Mouse (Mus musculus) layer of hippocampus, adult 18-20 months (tissue): Measurements from ENCODE around the gene Naif1. TPM values are rescaled to one million over a fixed set of nuclear protein-coding genes. Genes with fewer than 3 reads are reported as not detected.

ENCODE experiments used
- DNase-seq, 2 experiments: peaks; one replicate each; pipeline ENCODE4 v3.0.0; 2022; ENCODE audit warnings: low spot score in 2 of 2
- total RNA-seq, 2 experiments: library from RNA; stranded (reverse); gene quantifications; 2 replicates each; pipeline ENCODE4 v1.2.3; 2021

The Naif1 gene
- total RNA-seq, 2 experiments from 2014 or later, result 4.6 to 4.8 TPM

DNA sequence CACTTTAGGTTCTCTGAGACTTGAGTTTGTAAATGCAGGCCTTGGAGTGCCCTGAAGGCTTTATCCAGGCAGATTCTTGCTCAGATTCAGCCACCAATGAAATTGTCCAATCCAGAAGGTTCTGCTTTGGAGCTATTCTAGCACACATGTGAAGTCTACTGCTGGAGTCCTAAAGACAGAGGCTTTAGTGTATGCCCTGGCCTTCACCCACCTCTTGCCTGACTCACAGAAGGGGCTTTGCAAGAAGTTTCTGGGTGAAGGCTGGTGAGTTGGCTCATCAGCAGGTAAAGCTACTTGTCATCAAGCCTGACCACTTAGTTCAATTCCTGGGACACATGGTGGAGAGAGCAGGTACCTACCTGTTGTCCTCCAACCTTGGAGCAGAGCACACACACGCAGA is 24.1 kb upstream of the Naif1 start:
- DNase-seq, result no peak

DNA sequence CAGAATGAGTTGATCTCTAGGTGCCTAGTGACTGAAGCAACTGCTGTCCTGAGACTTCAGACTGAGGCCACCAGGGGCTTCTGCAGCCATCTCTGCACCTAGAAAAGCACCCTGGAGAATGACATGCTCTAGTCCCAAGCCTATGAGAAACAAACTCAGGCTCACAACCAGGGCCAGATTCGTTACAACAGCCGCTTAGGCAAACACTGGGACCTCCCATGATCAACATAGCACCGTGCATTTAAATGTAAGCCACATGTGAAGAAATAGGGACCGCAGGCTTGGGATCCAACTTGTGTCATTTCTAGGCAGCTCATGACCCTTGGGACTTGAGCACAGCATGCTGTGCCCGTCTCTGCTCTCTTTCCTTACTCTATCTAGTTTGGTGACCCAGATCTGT is 22.5 kb upstream of the Naif1 start:
- no peak for DNase-seq

DNA sequence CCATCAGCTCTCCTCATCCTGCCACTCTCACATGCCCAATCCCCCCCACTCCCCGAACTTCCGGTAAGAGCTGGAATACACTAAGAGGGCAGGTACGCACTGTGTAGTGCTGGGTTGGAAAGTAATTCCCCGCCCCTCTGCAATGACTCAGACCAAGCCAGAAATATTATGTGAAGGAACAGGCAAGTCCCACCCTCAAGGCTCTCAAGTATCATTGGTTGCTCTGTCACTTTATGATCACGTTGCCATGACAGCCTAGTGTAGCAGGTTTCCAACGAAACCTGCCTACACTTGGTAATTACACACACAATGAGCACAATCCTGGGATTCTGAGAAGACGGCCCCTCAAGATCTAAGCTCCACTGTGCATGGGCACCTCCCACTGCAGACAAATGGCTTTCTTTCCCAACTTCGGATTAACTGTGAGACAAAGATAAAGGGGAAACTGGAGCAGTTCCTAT is 22.0 kb upstream of the Naif1 start:
- peak; percentile 62 to 72 for DNase-seq

DNA sequence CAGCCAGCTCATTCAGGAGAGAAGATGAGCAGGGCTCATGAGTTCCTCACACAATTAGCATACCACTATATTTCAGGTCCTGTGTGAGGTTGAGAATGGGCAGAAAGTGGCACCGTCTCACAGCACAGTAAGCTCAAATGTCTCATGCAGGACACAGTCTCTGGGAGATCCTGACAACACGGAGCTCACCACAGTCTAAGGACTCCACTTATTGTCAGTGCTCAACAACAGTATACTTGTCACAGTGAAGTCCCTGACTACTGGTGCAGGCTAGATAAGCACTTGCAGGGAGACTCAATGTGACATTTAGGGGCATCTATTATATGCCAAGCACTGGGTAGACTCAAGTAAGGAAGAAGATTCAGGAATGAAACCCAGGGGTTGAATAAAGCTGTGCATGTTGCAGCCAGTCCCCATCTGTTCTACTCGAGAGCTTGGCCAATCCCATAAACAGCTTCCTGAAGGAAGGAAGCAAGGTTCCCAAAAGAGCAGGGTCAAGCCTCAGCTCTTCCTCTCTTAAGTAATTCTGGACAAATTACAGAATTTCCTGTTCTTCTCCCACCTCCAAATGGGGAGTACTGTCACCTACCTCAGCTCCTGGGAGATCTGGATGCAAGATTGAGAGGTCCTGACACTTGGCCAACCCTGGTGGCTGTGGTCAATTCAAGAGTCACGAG is 20.9 kb upstream of the Naif1 start:
- no peak for DNase-seq

DNA sequence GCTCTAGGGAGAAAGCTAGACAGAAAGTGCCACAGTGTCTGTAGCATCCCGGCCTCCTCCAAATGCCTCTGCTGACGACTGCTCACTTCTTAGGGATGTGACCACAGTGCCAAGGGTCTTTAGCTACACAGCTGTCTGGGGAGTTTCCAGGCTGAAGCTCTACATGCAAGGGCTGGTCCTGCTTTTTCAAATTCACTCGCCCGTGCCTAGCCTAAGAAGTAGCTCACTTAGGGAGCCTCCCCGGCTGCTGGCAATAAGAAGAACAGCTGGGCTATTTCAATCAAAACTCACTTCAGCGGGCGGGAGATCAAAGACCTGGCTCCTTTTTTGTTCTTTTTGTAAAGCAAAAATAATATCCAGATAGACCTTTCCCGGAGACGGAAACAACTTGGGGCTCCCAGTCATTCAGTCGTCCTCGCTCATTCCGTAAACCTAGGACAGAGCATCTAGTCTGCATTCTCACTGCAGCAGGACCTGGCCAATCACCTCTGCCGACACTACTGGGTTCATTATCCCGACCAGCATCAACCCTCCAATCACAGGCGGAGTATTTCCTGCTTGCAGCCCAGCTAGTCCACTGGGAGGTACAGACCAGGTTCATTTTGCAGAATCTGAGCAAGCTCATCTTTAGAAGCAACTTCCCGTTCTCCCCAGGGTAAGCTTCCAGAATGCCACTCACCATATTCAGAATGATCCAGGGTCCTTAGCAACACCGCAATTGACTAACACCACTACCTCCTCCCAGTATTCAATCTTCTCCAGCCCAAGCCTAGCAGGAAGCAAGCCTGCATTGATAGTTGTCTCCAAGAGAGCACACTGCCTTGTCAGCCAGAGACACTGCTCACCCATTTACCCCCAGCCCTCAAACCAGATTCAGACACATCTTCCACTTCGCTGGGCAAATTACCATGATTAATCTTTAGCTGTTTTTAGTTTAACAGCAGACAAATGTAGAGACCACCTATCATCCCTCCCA is 19.3 kb upstream of the Naif1 start:
- DNase-seq, result peak; percentile 86 to 92

DNA sequence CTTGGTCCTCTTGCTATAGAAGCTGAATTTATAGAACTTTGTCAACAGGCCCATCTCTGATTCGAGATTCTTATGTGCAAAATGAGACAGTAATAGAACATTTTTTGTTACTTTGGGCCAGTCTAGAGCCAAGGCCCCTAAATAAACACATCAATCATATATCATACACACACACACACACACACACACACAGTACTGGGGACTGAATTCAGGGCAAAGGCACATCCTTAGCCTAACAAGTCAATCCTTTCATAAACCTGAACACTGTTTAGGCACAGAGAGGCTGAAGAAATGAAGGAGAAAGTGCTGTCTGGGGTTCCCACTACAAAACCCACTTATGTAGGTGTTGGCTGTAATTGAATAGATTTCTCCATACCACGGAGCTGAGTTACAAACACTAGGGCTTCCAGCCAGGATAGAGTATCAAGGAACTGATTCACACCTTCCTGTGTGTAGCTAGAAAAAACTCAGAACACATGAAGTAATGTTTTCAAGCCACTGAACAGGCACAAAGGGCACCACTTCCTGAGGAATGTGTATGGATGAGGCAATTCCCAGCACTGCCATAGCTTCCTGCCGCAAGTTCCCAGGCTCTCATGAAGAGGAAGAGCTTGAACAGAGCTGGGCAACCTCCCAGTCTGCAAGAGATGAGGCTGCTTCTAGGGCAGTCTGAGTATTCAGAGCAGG is 13.4 kb upstream of the Naif1 start:
- no peak for DNase-seq

DNA sequence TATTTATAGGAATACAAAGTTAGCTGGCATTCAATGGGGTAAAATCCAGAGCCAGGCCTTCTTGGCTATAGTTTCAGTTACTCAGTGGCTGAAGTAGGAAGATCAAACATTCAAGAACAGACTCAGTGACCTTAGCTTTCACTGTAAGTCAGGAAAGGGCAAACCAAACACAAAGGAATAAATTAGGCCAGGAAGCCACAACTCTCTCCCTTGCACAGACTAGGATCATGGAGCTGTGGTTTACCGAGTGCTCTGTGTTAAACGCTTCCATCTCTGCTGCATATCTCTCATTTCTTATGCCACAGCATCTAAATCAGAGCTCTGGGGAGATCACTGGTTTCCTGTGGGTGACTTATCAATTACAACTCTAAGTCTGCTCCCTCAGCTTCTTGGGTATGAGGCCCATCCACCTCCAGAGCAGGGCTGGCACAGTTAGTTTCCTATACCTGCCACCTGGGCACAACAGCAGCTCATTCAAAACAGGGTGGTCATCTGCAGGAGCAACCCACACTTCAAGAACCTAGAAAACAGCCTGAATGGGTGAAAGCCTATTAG is 12.6 kb upstream of the Naif1 start:
- no peak for DNase-seq

DNA sequence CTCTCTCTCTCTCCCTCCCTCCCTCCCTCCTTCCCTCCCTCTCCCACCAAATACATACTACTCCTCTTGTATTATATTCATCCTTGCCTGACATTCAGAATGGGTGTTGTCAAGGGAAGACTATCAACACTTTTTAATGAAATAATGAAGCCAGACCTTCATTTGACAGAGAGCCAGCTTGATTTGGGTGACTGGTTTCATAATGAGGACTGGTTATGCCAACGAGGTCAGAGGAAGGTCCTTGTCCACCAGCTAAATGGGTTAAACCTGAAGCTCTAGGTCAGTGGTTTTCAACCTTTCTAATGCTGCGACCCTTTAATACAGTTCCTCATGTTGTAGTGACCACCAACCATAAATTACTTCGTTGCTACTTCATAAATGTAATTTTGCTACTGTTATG is 11.5 kb upstream of the Naif1 start:
- no peak for DNase-seq

DNA sequence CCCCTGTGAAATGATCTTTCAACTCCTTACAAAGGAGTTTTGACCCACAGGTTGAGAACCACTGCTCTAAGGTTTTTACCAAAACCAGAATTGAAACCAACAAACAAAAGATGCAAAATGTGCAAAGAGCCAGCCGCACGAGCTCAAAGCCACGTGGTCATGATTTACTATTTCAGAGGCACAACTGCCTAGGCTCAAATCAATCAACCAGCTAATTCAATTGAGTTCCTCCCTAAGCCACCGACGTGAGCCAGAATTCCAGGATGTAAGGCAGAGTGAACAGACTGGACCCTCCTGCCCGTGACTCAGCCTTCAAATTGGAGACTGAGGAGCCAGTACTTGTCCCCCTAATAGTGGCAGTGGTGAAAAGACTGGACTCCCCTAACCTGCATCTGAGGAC is 11.1 kb upstream of the Naif1 start:
- DNase-seq, result no peak

DNA sequence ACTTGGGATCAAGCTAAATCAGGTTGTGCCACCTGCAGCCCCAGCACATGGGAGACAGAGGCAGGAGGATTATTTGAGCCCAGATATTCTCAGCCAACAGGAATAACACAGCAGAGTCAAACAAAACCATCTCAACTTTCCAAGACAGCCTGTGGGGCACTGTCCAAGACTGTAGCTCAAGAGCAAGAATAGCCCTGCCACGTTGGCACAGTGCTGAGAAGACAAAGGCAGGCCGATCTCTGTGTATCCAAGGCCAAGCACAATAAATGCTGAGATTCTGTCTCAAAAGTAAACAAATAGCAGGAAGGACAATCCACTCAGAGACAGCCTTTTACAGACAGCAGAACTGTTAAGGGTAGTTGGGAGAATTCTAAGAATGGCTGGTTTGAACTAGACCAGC is 10.1 kb upstream of the Naif1 start:
- DNase-seq, result no peak

DNA sequence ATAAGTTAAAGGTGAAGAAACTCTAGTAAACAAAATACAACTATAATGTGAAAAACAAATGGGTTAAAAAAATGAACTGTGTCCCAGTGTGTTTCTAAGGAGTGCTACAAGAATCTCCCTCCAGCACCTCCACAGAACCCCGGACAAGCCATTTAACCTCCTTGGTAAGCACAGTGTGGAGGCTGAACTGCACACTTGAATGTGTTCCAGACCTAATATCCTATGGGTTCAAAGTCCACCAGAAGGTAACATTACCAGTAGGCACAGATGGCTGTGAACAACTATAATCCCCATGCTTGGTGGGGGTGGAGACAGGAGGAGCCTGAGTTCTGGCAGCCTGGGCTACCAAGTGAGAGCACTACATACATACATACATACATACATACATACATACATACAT is 9.6 kb upstream of the Naif1 start:
- no peak for DNase-seq

DNA sequence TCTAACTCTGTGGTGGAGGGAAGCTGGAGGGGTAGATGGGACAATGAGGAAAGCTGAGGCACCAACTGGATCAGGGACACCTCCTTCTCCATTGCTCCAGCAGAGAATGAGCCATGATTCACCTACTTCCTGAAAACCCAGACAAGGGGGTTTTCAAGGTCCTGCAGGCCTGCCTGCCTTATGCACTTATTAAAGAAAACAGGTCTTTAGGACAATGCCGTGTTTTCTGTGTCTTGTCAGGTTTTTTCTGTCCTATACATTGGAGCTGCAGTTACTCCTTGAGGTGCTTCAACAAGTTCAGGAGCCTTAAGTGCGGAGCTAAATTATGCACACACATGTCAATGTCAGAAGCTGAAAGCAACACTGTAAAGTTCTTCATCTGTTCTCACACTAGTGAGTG is 8.7 kb upstream of the Naif1 start:
- DNase-seq, result no peak

DNA sequence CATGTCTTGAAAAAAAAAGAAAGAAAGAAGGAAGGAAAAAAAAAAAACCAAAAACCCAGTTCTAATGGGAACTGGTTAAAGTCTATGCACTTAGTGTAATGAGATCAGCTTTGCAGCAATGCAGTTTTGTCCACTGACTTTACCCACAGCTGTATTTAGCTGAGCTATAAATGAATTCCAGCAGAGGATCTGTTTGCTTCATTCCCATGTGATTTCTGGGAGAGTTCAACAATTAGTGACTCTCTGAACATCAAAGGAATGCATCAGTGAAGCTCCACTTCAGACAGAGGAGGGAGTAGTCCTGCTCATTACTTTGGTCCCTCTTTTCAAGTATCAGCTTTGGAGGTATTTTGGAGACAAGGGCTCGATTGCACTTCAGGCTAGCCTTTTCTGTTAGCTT is 4.7 kb upstream of the Naif1 start:
- DNase-seq, result no peak

DNA sequence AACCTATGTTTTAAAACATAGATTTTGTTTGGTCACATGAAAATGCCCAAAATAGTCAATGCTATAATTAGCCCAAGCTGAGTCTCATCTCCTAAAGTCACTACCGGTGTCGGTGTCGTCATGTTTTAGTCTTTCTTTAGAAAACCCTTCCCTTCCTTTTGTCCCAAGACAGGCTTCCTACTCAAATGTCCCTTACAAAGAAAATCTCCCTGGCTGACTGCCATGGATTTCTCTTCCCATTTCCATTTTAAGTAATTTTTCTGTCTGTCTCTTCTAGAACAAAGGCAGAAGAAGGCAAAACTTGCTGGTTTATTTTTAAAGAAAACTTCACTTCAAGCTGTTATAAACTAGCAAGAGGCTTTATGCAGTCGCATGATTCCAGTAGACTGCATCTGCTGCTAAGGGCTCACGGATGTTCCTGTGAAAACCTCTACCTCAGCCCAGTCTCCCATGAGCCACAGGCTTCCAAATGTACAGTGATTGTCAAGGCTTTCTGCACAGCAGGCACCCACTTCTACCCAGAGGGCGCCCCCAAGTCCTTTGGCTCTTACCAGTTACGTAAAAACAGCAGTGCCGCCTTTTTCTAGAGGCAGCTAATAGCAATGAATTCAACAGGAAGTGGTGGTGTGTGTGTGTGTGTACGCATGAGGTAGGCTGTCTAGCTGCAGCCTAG is 2.9 kb upstream of the Naif1 start:
- DNase-seq, result peak in 1 of 2 experiments; percentile 66

DNA sequence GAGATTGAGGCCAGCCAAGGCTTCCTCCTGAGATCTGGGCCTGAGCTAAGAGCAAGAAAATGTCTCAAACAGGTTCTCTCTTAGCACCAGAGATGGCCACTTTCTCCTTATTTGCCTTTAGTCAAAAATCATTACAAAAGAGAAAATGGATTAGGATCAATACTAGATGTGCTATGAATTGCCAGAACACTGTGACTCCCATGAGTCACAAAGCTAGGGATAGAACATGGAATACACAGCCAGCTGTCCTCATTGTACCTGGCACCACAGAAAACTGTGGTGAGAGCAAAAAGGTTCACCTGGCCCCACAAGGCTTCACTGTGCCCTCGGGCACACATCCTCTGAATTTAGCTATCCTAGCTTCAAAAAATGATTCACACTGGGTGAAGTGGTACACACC is 1.8 kb upstream of the Naif1 start:
- DNase-seq, result no peak

DNA sequence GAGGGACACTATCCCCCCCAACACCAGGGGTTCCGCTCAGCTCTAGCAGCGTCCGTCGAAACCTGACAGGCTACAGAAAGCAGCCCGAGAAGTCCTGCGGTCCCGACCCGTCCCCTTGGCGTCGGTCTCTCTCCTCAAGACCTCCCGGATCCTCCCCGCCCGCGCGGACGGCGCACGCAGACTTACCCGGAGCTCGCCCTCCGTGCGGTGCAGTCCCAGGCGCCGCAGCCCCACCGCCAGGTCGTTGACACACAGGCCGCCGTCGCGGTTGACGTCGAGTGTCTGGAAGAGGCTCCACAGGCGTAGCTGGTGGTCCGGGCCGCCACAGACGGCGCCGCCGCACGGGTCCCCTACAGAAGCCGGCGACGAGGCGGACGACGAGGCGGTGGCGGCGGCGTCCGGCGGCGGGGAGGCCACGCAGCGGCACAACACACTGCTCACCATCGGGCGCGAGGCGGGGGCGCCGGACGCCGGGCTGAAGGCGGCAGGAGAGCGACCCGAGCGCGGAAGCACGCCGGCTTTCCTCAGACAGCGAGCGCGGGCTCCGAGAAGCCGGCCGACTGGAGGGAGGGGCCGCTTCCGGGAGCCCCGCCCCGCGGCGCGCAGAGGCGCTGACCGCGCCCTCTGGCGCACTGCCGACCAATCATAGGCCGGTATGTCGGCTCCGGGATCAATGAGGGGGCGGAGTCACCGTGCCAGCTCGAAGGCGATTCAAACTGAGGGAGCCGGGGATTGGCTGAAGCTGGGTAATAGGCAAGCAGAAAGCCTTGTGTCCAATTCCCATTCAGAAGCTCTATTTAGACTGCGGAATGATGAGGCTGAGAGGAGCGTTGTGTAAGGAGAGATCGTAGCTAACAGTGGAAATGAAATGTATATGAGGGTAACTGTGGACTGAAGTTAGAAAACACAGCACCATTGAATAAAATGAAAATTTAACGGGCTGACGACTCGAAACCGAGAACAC is 906 bp downstream of the Naif1 start, which contains the start of gene Slc25a25:
Slc25a25 (minus strand) TSS at position 565 of the 964 bp plus-strand sequence.
- DNase-seq, result peak; percentile 95 to 98

DNA sequence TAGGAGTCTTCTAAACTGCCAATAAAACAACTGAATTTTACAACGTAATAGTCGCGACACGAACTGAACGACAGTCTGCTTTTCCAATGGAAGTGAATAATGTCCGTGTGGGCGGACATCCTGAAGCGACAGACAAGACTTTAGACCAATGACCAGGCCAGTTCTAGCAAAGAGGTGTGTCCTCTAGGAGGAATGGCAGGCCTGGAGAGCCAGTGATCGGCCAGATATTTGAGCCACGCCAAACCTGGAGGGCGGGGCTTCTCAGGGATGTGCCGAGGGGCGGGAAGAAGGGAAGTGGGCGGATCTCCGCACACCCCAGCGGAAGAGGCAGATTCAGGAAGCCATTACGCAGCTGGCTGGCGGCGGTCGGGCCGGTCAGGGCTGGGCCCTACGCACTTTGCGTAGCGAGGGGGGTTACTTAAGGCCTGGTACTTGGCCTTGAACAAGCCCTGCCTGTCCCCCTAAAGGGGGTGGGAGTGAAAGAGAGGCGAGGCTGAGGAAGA is 1.7 kb downstream of the Naif1 start:
- peak; percentile 98 to 99 for DNase-seq

DNA sequence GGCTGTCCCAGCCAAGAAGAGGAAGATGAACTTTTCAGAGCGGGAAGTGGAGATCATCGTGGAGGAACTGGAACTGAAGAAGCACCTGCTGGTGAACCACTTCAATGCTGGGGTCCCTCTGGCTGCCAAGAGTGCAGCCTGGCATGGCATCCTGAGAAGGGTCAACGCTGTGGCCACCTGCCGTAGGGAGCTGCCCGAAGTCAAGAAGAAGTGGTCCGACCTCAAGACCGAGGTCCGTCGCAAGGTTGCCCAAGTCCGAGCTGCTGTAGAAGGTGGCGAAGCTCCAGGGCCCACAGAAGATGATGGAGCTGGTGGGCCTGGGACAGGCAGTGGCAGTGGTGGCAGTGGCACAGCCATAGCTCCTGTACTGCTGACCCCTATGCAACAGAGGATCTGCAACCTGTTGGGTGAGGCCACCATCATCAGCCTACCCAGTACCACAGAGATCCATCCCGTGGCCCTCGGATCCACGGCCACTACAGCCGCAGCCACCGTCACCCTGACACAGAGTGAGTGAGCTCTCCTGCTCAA is 2.2 kb downstream of the Naif1 start:
- DNase-seq, result no peak

DNA sequence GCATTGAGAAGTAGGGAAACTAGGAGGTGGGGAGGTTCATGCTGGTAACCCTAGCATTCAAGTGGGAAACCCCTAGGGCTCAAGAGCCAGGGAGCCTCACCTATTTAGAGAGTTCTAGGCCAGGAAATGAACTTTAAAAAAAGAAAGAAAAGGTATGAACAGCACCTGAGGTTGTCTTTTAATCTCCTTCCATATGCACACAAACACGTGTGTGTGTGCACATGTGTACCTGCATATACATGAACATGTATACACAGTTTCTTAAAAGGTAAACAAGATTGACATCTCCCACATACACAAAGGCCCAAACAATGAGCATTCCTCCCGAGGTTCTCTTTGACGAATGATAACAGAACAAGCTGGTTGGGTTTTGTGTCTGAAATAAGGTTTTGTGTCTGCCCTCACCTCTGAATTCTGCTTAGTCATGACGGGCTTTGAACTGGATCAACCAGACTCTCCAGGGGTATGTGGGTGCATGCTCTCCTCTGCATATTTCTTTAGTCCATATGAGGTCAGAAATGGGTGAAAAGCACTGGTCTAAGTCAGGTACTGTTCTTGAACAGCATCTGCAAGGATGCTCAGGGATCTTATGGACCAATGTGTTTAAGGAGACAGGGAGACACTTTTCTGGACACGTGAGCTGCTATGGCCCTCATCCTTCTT is 3.5 kb downstream of the Naif1 start:
- no peak for DNase-seq
